Mouse (Mus musculus): ENCODE measurements at regions not wholly inside any gene's neighbourhood (a gene's known extent, or its start where the extent isn't known, plus 50 kb on each side); places are given as distances from the start of the nearest gene placed in this dataset.

DNA sequence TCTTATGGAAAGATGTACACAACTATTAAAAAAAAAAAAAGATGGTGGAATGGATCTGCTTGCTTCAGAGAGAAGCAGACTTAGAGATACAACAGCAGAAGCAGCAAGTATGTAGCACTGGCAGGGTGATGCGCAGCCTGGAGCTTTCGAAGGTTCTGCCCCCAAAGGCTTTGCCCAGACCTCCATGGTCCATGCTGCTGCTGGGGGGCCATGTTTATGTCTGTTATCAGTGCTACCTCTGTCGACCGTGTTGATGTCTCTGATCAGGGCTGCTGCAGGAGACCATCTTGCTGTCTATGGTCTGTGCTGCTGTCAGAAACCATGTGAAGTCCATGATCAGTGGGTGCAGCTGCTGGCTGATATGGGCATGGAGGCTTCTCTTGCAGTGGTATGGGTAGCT is 88.6 kb upstream of the Fam189a1 start:
- ATAC-seq (ENCODE audit: insufficient read depth, low FRiP score, low read depth) = no peak
- WGBS = 78% methylated on average over 4 of the region's 4 CpGs
- no peaks in the 10 kb centered on the region for H3K27me3 ChIP-seq (replicated peaks)

DNA sequence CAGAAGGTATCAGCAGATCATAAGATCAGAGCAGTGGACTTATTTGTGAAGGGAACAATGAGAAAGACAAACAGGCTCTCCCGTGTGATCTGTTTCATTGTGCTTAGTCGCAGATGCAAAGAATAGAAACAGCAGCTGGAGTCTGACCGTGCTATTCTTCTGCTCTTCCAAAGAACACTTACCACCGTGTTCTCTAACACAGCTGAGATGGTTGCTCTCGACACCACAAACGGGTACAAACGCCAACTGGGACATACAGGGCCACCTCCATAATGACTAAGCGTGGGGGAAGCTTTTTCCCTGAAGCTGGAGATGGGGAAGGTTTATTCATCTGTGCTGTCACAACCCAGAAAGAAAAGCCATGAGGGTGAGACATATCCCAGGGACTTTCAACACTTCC is 84.8 kb upstream of the Fam189a1 start:
- no peak for ATAC-seq (ENCODE audit: insufficient read depth, low FRiP score, low read depth)
- Histone ChIP-seq H3K9ac (no peak overlapping the region), H3K9me3 (no peaks in the 10 kb centered on the region), H3K4me2 (no peak overlapping the region), H3K4me3 (replicated peaks) (no peak overlapping the region), H3K4me1 (no peaks in the 10 kb centered on the region), H3K27me3 (replicated peaks) (no peaks in the 10 kb centered on the region), H3K27ac (no peak overlapping the region), H3K36me3 (no peaks in the 10 kb centered on the region)
- WGBS = 72% methylated on average over 8 of the region's 8 CpGs

More for the DNA sequence above, 88.6 kb upstream of the Fam189a1 start:
- Histone ChIP-seq H3K27ac (no peak overlapping the region), H3K4me3 (replicated peaks) (no peak overlapping the region), H3K4me2 (no peak overlapping the region), H3K36me3 (no peaks in the 10 kb centered on the region), H3K9me3 (no peaks in the 10 kb centered on the region), H3K4me1 (no peaks in the 10 kb centered on the region), H3K9ac (no peak overlapping the region)

DNA sequence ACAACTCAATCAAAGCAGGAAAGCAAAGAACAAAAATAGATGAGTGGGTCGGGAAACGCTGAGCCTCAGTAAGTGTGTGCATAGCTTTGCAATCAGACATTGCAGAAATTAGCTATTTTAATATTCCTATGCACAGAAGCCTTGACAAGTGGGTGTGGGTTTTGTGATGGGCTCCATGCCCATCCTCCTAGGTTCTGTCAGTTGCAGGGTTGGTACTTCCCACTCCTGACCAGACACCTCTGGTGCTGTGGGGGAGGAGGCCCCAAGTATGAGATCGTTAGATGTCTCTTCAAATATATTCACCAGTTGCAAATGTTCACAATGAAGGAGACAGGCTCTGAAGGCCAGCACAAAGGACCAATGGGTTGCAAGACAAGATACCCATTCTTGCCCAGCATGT is 79.3 kb upstream of the Fam189a1 start:
- no peaks in the 10 kb centered on the region for H3K4me1 ChIP-seq
- ATAC-seq (ENCODE audit: insufficient read depth, low FRiP score, low read depth) = no peak

DNA sequence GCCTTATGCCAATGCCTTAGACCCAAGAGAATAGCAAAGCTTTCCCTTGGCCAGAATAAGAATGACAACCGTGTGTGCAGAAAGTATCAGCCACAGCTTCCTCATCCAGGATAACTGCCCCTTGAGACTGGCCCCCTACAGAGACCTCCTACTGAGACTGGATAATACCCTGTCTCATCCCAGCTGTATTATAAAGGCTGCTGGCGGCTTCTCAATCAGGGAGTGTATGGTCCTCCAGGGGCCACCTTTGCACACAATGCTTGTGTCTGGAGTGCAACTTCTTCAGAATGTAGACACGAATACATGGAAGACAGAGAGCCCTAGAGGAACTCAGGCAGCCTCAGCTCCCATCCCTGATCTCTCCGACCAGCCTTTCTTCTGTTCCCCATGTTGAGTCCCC is 77.3 kb upstream of the Fam189a1 start:
- no peak for ATAC-seq (ENCODE audit: insufficient read depth, low FRiP score, low read depth)
- WGBS = 66% methylated on average over 4 of the region's 4 CpGs
- Histone ChIP-seq H3K27me3 (replicated peaks) (no peaks in the 10 kb centered on the region), H3K4me1 (no peaks in the 10 kb centered on the region), H3K36me3 (no peaks in the 10 kb centered on the region), H3K4me3 (replicated peaks) (no peak overlapping the region), H3K27ac (no peak overlapping the region), H3K9ac (no peak overlapping the region), H3K4me2 (no peak overlapping the region), H3K9me3 (no peaks in the 10 kb centered on the region)

More for the DNA sequence above, 79.3 kb upstream of the Fam189a1 start:
- H3K36me3 ChIP-seq = no peaks in the 10 kb centered on the region
- H3K4me2 ChIP-seq = no peak overlapping the region
- H3K4me3 ChIP-seq (replicated peaks) = no peak overlapping the region
- H3K27ac ChIP-seq = no peak overlapping the region
- H3K9me3 ChIP-seq = no peaks in the 10 kb centered on the region
- H3K27me3 ChIP-seq (replicated peaks) = no peaks in the 10 kb centered on the region
- 89% methylated on average over 3 of the region's 3 CpGs for WGBS
- no peak overlapping the region for H3K9ac ChIP-seq

DNA sequence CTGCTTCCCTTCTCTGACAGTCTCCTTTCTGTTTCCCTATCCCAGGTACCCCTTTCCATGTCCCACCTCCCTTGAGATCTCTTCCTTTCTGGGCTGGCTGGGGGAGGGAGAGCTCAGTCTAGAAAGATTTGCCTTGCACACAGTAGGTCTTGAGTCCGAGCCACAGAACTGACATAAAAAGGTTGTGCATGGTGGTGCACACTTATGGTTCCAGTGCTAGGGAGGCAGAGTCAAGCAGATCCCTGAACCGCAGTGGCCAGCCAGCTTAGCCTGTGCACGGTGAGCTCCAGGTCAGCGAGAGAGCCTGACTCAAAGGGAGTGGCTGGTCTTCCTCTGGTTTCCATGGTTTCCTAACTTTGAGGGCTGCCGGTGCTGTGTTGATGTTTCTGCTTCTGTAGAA is 72.9 kb upstream of the Fam189a1 start:
- Histone ChIP-seq H3K9me3 (no peaks in the 10 kb centered on the region), H3K27ac (no peak overlapping the region), H3K36me3 (no peaks in the 10 kb centered on the region), H3K27me3 (replicated peaks) (no peaks in the 10 kb centered on the region), H3K4me3 (replicated peaks) (no peak overlapping the region), H3K4me1 (no peaks in the 10 kb centered on the region), H3K4me2 (no peak overlapping the region), H3K9ac (no peak overlapping the region)
- no peak for ATAC-seq (ENCODE audit: insufficient read depth, low FRiP score, low read depth)
- 68% methylated on average over 5 of the region's 5 CpGs for WGBS

DNA sequence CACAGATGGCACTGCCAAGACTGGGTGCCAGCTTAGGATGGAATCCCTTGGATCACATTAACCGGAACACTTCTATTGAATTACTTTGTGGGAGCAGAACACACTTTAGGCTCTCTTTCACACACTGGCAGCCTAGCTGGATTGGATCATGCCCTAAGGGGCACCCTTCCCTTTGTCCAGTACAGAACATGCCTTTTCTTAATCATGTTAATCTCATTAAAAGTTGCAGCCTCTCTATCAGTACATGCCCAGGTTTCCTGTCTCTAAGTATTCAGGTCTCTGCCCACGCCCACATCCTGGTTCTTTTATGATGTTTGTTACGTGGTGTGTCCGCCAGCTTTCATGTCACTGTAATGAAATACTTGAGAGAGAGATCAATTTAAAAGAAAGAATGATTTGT is 69.8 kb upstream of the Fam189a1 start:
- Histone ChIP-seq H3K9me3 (no peaks in the 10 kb centered on the region), H3K27me3 (replicated peaks) (no peaks in the 10 kb centered on the region), H3K4me2 (no peak overlapping the region), H3K4me3 (replicated peaks) (no peak overlapping the region), H3K36me3 (no peaks in the 10 kb centered on the region), H3K27ac (no peak overlapping the region), H3K9ac (no peak overlapping the region), H3K4me1 (no peaks in the 10 kb centered on the region)
- WGBS = 65% methylated on average over 4 of the region's 4 CpGs
- ATAC-seq (ENCODE audit: insufficient read depth, low FRiP score, low read depth) = no peak

DNA sequence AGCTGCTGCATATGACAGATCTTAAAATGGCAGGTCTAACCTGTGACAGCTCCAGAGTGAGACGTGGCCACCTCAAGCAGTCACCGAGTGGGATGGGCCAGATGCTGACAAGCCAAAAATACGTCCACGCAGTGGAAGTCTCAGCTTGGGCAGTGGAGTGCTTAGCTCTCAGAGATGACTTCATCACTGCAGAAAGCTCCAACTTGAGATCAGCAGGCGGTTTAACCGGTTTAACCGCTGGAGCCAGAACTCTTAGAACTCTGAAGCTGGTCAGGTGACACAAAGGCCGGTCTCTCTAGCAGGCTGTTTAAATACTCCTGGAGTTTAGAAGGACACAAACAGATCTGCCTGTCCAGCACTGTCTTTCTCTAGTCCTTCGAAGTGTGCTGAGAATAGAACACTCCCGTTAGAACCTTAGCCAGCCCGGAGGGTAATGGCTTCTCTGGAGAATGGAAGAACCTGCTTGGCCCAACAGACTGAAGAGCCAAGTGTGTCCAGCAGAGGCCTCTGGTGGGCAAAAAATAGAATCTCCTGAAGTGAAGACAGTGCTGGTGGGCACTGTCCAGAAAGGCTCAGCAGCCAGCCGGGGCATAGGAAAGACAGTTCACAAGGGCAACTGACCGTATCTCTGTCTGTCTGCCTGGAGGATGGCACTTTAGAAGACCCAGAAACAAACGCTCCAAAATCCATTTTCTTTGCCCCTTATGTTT is 57.0 kb upstream of the Fam189a1 start:
- peak overlapping the region; percentile 11; the same call in 1 of the 2 replicates for H3K4me2 ChIP-seq
- peak overlapping the region; percentile 6; the same call in 1 of the 2 replicates for H3K27ac ChIP-seq
- H3K4me3 ChIP-seq (replicated peaks) = no peak overlapping the region
- H3K9ac ChIP-seq = no peak overlapping the region
- H3K4me1 ChIP-seq = no peaks in the 10 kb centered on the region
- ATAC-seq (ENCODE audit: insufficient read depth, low FRiP score, low read depth) = peak; percentile 93
- no peaks in the 10 kb centered on the region for H3K27me3 ChIP-seq (replicated peaks)
- WGBS = 62% methylated on average over 14 of the region's 14 CpGs
- no peaks in the 10 kb centered on the region for H3K9me3 ChIP-seq
- H3K36me3 ChIP-seq = no peaks in the 10 kb centered on the region

DNA sequence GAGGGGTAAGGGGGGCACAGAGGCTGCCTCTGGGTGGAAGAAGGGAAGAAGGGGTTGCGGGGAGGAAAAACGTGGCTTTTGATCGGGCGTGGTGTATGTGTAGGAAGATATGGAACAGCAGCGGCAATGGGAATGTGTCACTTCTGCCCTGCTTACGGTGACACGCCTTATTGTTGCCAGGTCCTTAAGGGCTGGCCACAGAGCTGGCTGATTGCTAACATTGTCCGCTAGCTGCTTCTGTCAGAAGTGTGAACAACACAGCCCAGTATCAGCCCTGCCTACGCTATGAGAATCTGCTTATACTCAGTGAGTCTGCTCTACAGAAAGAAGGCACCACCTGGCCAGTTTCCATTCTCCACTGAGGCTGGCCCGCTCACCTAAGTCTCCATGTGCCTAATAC is 50.9 kb upstream of the Fam189a1 start:
- H3K27ac ChIP-seq = no peak overlapping the region
- WGBS = 84% methylated on average over 10 of the region's 10 CpGs
- H3K27me3 ChIP-seq (replicated peaks) = no peaks in the 10 kb centered on the region
- H3K4me3 ChIP-seq (replicated peaks) = no peak overlapping the region
- no peaks in the 10 kb centered on the region for H3K9me3 ChIP-seq
- no peaks in the 10 kb centered on the region for H3K36me3 ChIP-seq
- no peak for ATAC-seq (ENCODE audit: insufficient read depth, low FRiP score, low read depth)
- H3K4me1 ChIP-seq = no peaks in the 10 kb centered on the region
- H3K9ac ChIP-seq = no peak overlapping the region
- no peak overlapping the region for H3K4me2 ChIP-seq
